Mouse (Mus musculus): Measurements from ENCODE around the gene Casp6.
A peak's percentile ranks its signal among the peaks of the same experiment; 100 is the strongest.

The Casp6 gene

GRCm38 (mm10) chr3:129901271-129901809 lies at the start of gene Casp6:
Gene Casp6 (plus strand): TSS chr3:129901425.
- DNase-seq (ENCODE audit: low read depth) = peak; percentile 85

GRCm38 (mm10) chr3:129862592-129862991 lies 38.6 kb upstream of the Casp6 start:
- no peak for DNase-seq (ENCODE audit: low read depth)

- DNase-seq (ENCODE audit: low read depth) = peak; percentile 64
Observed at GRCm38 (mm10) chr3:129863698-129864097, 37.5 kb upstream of the Casp6 start.

- no peak for DNase-seq (ENCODE audit: low read depth)
Observed at GRCm38 (mm10) chr3:129877327-129877726, 23.9 kb upstream of the Casp6 start.

GRCm38 (mm10) chr3:129878405-129879021 lies 22.7 kb upstream of the Casp6 start, which contains the start of gene Pla2g12a:
Gene Pla2g12a (plus strand): TSS chr3:129878606.
- peak; percentile 89 for DNase-seq (ENCODE audit: low read depth)

GRCm38 (mm10) chr3:129879131-129879757 lies 22.0 kb upstream of the Casp6 start:
- peak; percentile 41 for DNase-seq (ENCODE audit: low read depth)

GRCm38 (mm10) chr3:129879913-129880312 lies 21.3 kb upstream of the Casp6 start:
- no peak for DNase-seq (ENCODE audit: low read depth)

- DNase-seq (ENCODE audit: low read depth) = no peak
Observed at GRCm38 (mm10) chr3:129880925-129881593, 20.2 kb upstream of the Casp6 start.

- DNase-seq (ENCODE audit: low read depth) = no peak
Observed at GRCm38 (mm10) chr3:129885577-129885976, 15.6 kb upstream of the Casp6 start.

GRCm38 (mm10) chr3:129886430-129886829 lies 14.8 kb upstream of the Casp6 start:
- DNase-seq (ENCODE audit: low read depth) = no peak

GRCm38 (mm10) chr3:129887779-129888517 lies 13.3 kb upstream of the Casp6 start:
- no peak for DNase-seq (ENCODE audit: low read depth)

GRCm38 (mm10) chr3:129892003-129892402 lies 9.2 kb upstream of the Casp6 start:
- no peak for DNase-seq (ENCODE audit: low read depth)

- DNase-seq (ENCODE audit: low read depth) = no peak
Observed at GRCm38 (mm10) chr3:129893143-129893542, 8.1 kb upstream of the Casp6 start.

GRCm38 (mm10) chr3:129896591-129896990 lies 4.6 kb upstream of the Casp6 start:
- no peak for DNase-seq (ENCODE audit: low read depth)

- no peak for DNase-seq (ENCODE audit: low read depth)
Observed at GRCm38 (mm10) chr3:129898886-129899285, 2.3 kb upstream of the Casp6 start.

- no peak for DNase-seq (ENCODE audit: low read depth)
Observed at GRCm38 (mm10) chr3:129903369-129903768, 2.1 kb downstream of the Casp6 start.

GRCm38 (mm10) chr3:129903866-129904265 lies 2.6 kb downstream of the Casp6 start:
- DNase-seq (ENCODE audit: low read depth) = no peak

GRCm38 (mm10) chr3:129904381-129905132 lies 3.3 kb downstream of the Casp6 start:
- no peak for DNase-seq (ENCODE audit: low read depth)

GRCm38 (mm10) chr3:129912025-129912424 lies 10.8 kb downstream of the Casp6 start:
- no peak for DNase-seq (ENCODE audit: low read depth)

GRCm38 (mm10) chr3:129913241-129913640 lies 12.0 kb downstream of the Casp6 start:
- no peak for DNase-seq (ENCODE audit: low read depth)

GRCm38 (mm10) chr3:129917424-129917823 lies 16.2 kb downstream of the Casp6 start:
- no peak for DNase-seq (ENCODE audit: low read depth)
